Mouse (Mus musculus): ENCODE data around the gene 4933425L06Rik.

Gene 4933425L06Rik

GRCm38 (mm10) chr13:105132776-105133175 lies 50.9 kb downstream of the 4933425L06Rik start:
- no peak for DNase-seq (ENCODE audit: low read depth, low spot score)

- no peak for DNase-seq (ENCODE audit: low read depth, low spot score)
Measured at GRCm38 (mm10) chr13:105134397-105134796, 52.5 kb downstream of the 4933425L06Rik start.

- DNase-seq (ENCODE audit: low read depth, low spot score) = no peak
Measured at GRCm38 (mm10) chr13:105139881-105140280, 58.0 kb downstream of the 4933425L06Rik start.

- DNase-seq (ENCODE audit: low read depth, low spot score) = no peak
Measured at GRCm38 (mm10) chr13:105146827-105147226, 64.9 kb downstream of the 4933425L06Rik start.

- no peak for DNase-seq (ENCODE audit: low read depth, low spot score)
Measured at GRCm38 (mm10) chr13:105147795-105148418, 66.0 kb downstream of the 4933425L06Rik start.

GRCm38 (mm10) chr13:105150006-105150405 lies 68.1 kb downstream of the 4933425L06Rik start:
- DNase-seq (ENCODE audit: low read depth, low spot score) = no peak

GRCm38 (mm10) chr13:105153955-105154354 lies 72.0 kb downstream of the 4933425L06Rik start:
- DNase-seq (ENCODE audit: low read depth, low spot score) = peak; percentile 10

GRCm38 (mm10) chr13:105165441-105165840 lies 83.5 kb downstream of the 4933425L06Rik start:
- no peak for DNase-seq (ENCODE audit: low read depth, low spot score)
